Mouse (Mus musculus): ENCODE measurements around the gene Crmp1. TPM values are rescaled to one million over a fixed set of nuclear protein-coding genes. Genes with fewer than 3 reads are reported as not detected.

Crmp1 gene
- total and polyA plus RNA-seq, 2 experiments, result not detected

- DNase-seq (ENCODE audit: extremely low read depth, low read depth, low spot score), result peak; percentile 17
- H3K79me2 ChIP-seq (ENCODE audit: control insufficient read depth, insufficient read depth, low read length), result no peaks in the 10 kb centered on the region
- no peaks in the 10 kb centered on the region for H3K4me1 ChIP-seq (ENCODE audit: control insufficient read depth, insufficient read depth, low read length)
- WGBS, result 12% methylated on average over 3 of the region's 3 CpGs
- no peak for TF ChIP-seq POLR2A (IDR thresholded peaks at IDR 0.05; ENCODE audit: extremely low read depth, insufficient read depth, low read length)
- TF ChIP-seq CTCF (IDR thresholded peaks at IDR 0.05; ENCODE audit: low read depth, low read length), result peak; percentile 75
- no peak overlapping the region for H3K27ac ChIP-seq (replicated peaks; ENCODE audit: insufficient read depth, low read depth, low read length)
- no peaks in the 10 kb centered on the region for H3K27me3 ChIP-seq (ENCODE audit: control insufficient read depth, insufficient read depth, low read length)
- no peak overlapping the region for H3K4me3 ChIP-seq (ENCODE audit: insufficient read depth, low read depth, low read length)
- H3K9ac ChIP-seq (ENCODE audit: low read depth, low read length), result no peak overlapping the region
- no peaks in the 10 kb centered on the region for H3K36me3 ChIP-seq (ENCODE audit: control insufficient read depth, insufficient read depth, low read length)
These were observed 47.5 kb downstream of the Crmp1 start for GRCm38 (mm10) chr5:37289236-37289635.

DNA sequence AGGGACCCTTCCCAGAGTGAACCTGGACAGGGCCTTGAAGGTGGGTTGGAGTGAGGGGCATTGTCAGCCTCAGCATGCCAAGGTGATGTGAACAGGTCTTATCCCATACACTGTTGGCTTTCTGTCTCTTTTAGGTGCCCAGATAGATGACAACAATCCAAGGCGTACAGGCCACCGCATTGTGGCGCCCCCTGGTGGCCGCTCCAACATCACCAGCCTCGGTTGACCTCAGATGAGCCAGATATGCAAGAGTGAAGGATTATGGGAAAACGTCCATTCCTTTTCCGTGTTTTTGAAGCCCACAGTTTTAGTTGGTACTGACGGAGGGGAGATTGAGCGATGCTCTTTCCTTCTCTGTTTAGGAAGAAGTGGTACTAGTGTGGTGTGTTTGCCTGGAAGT lies 49.2 kb downstream of the Crmp1 start:
- Histone ChIP-seq H3K4me1 (ENCODE audit: control insufficient read depth, insufficient read depth, low read length) (no peaks in the 10 kb centered on the region), H3K4me3 (ENCODE audit: insufficient read depth, low read depth, low read length) (no peak overlapping the region), H3K9ac (ENCODE audit: low read depth, low read length) (no peak overlapping the region), H3K27ac (replicated peaks; ENCODE audit: insufficient read depth, low read depth, low read length) (no peak overlapping the region), H3K79me2 (ENCODE audit: control insufficient read depth, insufficient read depth, low read length) (no peaks in the 10 kb centered on the region), H3K27me3 (ENCODE audit: control insufficient read depth, insufficient read depth, low read length) (no peaks in the 10 kb centered on the region), H3K36me3 (ENCODE audit: control insufficient read depth, insufficient read depth, low read length) (no peaks in the 10 kb centered on the region)
- DNase-seq (ENCODE audit: extremely low read depth, low read depth, low spot score), result no peak
- TF ChIP-seq POLR2A (IDR thresholded peaks at IDR 0.05; ENCODE audit: extremely low read depth, insufficient read depth, low read length), result no peak
- TF ChIP-seq CTCF (IDR thresholded peaks at IDR 0.05; ENCODE audit: low read depth, low read length), result peak; percentile 46
- 58% methylated on average over 9 of the region's 9 CpGs for WGBS

GRCm38 (mm10) chr5:37296717-37297116 lies 55.0 kb downstream of the Crmp1 start:
- no peak overlapping the region for H3K4me3 ChIP-seq (ENCODE audit: insufficient read depth, low read depth, low read length)
- WGBS, result 71% methylated on average over 10 of the region's 10 CpGs
- H3K4me1 ChIP-seq (ENCODE audit: control insufficient read depth, insufficient read depth, low read length), result no peaks in the 10 kb centered on the region
- no peaks in the 10 kb centered on the region for H3K36me3 ChIP-seq (ENCODE audit: control insufficient read depth, insufficient read depth, low read length)
- no peak overlapping the region for H3K27ac ChIP-seq (replicated peaks; ENCODE audit: insufficient read depth, low read depth, low read length)
- H3K9ac ChIP-seq (ENCODE audit: low read depth, low read length), result no peak overlapping the region
- no peaks in the 10 kb centered on the region for H3K79me2 ChIP-seq (ENCODE audit: control insufficient read depth, insufficient read depth, low read length)
- DNase-seq (ENCODE audit: extremely low read depth, low read depth, low spot score), result no peak
- no peaks in the 10 kb centered on the region for H3K27me3 ChIP-seq (ENCODE audit: control insufficient read depth, insufficient read depth, low read length)
- TF ChIP-seq CTCF (IDR thresholded peaks at IDR 0.05; ENCODE audit: low read depth, low read length), result no peak
- no peak for TF ChIP-seq POLR2A (IDR thresholded peaks at IDR 0.05; ENCODE audit: extremely low read depth, insufficient read depth, low read length)

DNA sequence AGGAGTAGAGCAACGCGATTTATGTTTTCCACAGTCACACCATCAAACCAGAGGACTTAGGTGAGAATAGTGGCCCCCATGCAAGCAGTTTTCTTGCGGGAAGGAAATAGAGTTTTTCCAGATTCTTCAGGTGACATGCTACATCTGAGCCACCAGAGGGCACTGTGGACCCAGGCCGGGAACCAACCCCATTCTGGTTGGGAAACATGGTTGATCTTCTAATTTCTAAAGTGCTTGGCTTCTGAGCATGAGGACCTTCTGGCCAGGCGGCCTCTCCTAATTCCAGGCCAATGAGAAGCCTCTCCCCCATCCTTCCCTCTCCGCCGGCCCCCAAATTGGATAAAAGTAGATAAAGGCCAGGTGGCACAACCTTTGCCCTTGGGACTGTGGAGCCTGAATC lies 56.6 kb downstream of the Crmp1 start:
- Histone ChIP-seq H3K27ac (replicated peaks; ENCODE audit: insufficient read depth, low read depth, low read length) (no peak overlapping the region), H3K4me1 (ENCODE audit: control insufficient read depth, insufficient read depth, low read length) (no peaks in the 10 kb centered on the region), H3K27me3 (ENCODE audit: control insufficient read depth, insufficient read depth, low read length) (no peaks in the 10 kb centered on the region), H3K9ac (ENCODE audit: low read depth, low read length) (no peak overlapping the region), H3K79me2 (ENCODE audit: control insufficient read depth, insufficient read depth, low read length) (no peaks in the 10 kb centered on the region), H3K36me3 (ENCODE audit: control insufficient read depth, insufficient read depth, low read length) (no peaks in the 10 kb centered on the region), H3K4me3 (ENCODE audit: insufficient read depth, low read depth, low read length) (no peak overlapping the region)
- TF ChIP-seq CTCF (IDR thresholded peaks at IDR 0.05; ENCODE audit: low read depth, low read length) (peak; percentile 91), POLR2A (IDR thresholded peaks at IDR 0.05; ENCODE audit: extremely low read depth, insufficient read depth, low read length) (no peak)
- 13% methylated on average over 7 of the region's 7 CpGs for WGBS
- peak; percentile 19 for DNase-seq (ENCODE audit: extremely low read depth, low read depth, low spot score)

DNA sequence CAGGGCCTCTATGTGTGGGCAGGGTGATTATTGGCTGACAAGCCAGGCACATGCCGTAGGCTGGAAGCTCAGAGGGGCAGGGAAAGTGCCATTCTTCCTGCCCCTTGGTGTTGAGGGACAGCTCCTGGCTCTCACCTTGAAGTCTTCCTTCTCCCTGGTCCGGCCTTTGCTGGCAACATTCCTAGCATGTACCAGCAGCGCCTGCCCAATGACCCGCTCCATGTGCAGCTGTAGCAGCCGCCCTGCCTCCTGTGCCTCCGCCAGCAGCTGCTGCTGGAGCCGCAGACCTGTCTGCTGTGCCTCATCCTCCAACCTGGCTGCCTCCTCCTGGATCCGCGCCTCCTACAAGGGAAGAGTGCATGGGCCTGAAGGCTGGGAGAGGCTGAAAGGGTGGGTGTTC lies 68.3 kb downstream of the Crmp1 start:
- DNase-seq (ENCODE audit: extremely low read depth, low read depth, low spot score), result no peak

DNA sequence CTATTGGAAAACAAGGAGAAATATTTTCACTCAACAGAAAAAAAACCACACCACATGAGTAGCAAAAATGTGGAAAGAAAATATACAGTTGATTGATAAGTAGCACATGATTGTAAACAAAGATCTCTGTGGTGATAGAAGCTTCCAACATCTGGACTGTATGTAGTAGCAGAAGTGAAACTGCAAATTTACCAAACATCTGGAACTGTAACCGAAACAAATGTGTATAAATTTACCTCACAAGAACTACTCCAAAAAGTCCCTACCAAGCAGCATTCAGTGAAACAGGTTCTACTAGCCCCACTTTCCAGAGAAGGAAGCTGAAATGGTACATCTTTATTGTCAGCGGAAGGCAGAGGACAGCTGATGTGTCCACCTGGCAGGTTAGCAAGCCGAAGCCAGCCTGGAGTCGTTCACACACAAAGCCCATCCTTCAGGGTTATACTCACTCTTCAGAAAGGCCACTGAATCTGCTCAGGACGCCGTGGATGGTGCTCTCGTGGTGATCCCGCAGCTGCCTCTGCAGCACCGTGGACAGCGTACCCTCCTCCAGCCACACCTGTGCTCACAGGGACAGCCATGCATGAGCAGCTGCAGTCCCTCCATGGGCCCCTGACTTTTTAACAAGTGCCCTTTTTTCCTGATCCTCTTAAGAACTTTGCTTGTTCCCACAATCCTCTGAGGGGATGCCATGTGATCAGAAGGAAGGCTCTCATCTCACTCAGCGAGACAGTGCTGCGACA lies 71.4 kb downstream of the Crmp1 start:
- H3K36me3 ChIP-seq (ENCODE audit: control insufficient read depth, insufficient read depth, low read length), result no peaks in the 10 kb centered on the region
- H3K4me3 ChIP-seq (ENCODE audit: insufficient read depth, low read depth, low read length), result no peak overlapping the region
- no peak for TF ChIP-seq CTCF (IDR thresholded peaks at IDR 0.05; ENCODE audit: low read depth, low read length)
- no peak for TF ChIP-seq POLR2A (IDR thresholded peaks at IDR 0.05; ENCODE audit: extremely low read depth, insufficient read depth, low read length)
- no peak for DNase-seq (ENCODE audit: extremely low read depth, low read depth, low spot score)
- no peaks in the 10 kb centered on the region for H3K27me3 ChIP-seq (ENCODE audit: control insufficient read depth, insufficient read depth, low read length)
- no peaks in the 10 kb centered on the region for H3K79me2 ChIP-seq (ENCODE audit: control insufficient read depth, insufficient read depth, low read length)
- H3K9ac ChIP-seq (ENCODE audit: low read depth, low read length), result no peak overlapping the region
- 80% methylated on average over 12 of the region's 12 CpGs for WGBS
- no peak overlapping the region for H3K27ac ChIP-seq (replicated peaks; ENCODE audit: insufficient read depth, low read depth, low read length)
- H3K4me1 ChIP-seq (ENCODE audit: control insufficient read depth, insufficient read depth, low read length), result no peaks in the 10 kb centered on the region

More for the DNA sequence above, 68.3 kb downstream of the Crmp1 start:
- Histone ChIP-seq H3K4me3 (ENCODE audit: insufficient read depth, low read depth, low read length) (no peak overlapping the region), H3K9ac (ENCODE audit: low read depth, low read length) (no peak overlapping the region), H3K36me3 (ENCODE audit: control insufficient read depth, insufficient read depth, low read length) (no peaks in the 10 kb centered on the region), H3K4me1 (ENCODE audit: control insufficient read depth, insufficient read depth, low read length) (no peaks in the 10 kb centered on the region), H3K27ac (replicated peaks; ENCODE audit: insufficient read depth, low read depth, low read length) (no peak overlapping the region), H3K27me3 (ENCODE audit: control insufficient read depth, insufficient read depth, low read length) (no peaks in the 10 kb centered on the region), H3K79me2 (ENCODE audit: control insufficient read depth, insufficient read depth, low read length) (no peaks in the 10 kb centered on the region)
- 82% methylated on average over 9 of the region's 9 CpGs for WGBS
- TF ChIP-seq CTCF (IDR thresholded peaks at IDR 0.05; ENCODE audit: low read depth, low read length), result no peak
- no peak for TF ChIP-seq POLR2A (IDR thresholded peaks at IDR 0.05; ENCODE audit: extremely low read depth, insufficient read depth, low read length)
